Mouse (Mus musculus): ENCODE data around the gene Nup188.

DNA sequence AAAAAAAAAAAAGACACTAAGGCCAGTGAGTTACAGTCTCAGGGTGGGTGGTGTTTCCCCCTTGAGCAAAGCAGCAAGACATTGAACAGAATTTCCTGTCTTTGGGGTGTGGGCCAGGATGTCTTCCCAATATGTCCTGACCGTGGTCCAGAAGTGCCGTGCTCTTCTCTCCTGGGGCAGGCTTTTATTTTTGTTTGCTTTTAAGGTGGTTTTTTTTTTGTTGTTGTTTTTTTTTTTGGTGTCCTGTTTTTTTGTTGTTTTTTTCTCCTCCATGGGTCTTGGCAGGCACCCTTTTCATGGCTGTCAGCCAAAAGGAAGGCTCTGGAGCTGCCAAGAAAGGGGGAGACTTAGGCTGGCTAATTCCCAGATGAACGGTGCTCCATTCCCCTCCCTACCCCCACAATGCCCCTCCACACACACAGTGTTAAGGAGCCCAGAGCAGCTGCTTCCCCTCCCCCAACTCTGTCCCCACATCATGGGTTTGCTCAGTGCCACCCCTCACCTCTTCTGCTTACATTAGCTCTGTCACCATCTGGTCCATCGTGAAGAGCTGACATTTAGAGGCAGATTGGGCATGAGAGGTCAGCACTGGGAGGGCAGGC lies 23.3 kb upstream of the Nup188 start:
- no peak for TF ChIP-seq POLR2A (IDR thresholded peaks at IDR 0.05; ENCODE audit: borderline replicate concordance, extremely low read depth, low read depth, low read length)
- no peak for TF ChIP-seq CTCF (IDR thresholded peaks at IDR 0.05; ENCODE audit: insufficient read depth, low read length)

Data from lung, adult 2 months (tissue).